Mouse (Mus musculus) brain, adult 2 months (tissue): Measurements from ENCODE around the gene Ncf2.

ENCODE experiments used
- DNase-seq: peaks from one replicate; pipeline ENCODE4 v3.0.0; 2011; ENCODE audit warnings: low read depth, low spot score

Ncf2 gene

DNA sequence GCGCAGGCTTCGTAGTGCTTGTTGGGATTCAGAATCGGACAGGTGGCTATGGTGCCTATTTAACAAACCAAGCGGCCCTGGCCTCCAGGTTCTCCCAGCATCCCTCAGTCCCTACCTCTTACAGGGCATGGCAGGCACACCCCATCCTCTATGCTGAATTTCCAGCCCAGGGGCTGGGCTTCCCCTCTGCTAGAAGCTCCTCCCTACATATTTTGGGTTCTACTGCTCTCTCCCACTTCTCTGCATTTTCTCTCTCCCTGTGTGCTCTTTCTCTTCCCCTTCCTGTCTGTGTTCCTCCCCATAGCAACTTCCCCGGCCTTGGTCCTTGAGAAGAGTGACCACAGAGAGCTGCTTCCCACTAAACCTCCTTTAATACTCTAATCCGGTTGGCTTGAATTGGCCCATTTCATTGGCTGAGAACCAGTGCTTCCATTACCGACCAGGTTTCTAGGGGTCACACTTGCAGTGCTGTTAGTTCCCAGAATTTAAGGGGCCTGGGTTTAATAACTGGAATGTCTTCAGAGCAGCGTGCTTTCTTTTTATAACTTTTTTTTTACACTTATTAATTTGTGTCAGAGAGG, 3.2 kb upstream of the Ncf2 start:
- no peak for DNase-seq

DNA sequence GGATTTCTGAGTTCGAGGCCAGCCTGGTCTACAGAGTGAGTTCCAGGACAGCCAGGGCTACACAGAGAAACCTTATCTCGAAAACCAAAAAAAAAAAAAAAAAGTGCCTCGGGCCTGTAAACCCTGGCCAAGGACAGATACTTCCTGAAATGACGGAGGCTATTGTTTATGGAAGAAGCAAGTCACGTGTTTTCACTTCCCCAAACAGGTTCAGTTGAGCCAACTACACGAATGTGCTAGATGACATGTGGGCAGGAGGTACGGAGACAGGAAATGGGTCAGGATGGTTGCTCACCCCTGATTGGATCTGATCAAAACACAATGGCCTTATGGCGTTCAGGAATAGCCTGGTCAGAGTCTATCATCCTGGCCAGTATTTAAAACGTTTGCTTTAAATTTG, 1.9 kb upstream of the Ncf2 start:
- DNase-seq = no peak

- no peak for DNase-seq
Observed at GRCm38 (mm10) chr1:152800633-152801176, 711 bp downstream of the Ncf2 start.

GRCm38 (mm10) chr1:152804907-152805306, 4.9 kb downstream of the Ncf2 start:
- DNase-seq = no peak

- DNase-seq = no peak
Observed at GRCm38 (mm10) chr1:152807619-152808391, 7.8 kb downstream of the Ncf2 start.

- no peak for DNase-seq
Observed at GRCm38 (mm10) chr1:152808392-152808680, 8.3 kb downstream of the Ncf2 start.

DNA sequence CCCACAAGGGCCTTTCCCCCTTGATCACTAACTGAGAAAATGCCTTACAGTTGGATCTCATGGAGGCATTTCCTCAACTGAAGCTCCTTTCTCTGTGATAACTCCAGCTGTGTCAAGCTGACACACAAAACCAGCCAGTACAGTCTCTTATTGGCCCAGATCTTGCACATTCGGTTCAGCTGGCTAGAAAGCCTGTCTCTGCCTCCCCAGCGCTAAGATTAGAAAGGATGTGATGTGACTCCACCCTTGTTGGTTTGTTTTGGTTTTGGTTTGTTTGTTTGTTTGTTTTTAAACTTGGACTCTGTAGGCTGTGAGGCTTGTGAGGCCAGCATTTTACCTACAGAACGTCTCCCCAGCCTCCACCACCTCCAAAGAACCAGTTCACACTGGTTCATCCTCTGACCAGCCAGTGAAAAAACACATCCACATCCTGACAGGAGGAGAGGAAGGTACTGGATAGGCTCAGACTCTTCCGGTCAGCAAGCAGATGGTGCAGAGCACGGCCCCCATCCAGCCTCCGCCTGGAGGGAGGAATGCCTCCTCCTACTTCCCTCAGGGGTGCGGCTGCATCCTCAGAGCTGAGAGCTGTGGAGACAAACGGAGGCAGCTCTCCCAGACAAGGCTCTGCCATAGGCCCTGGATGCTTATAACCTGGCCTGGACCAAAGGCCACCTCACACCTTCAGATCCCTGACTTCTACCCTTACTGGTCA, 9.7 kb downstream of the Ncf2 start:
- no peak for DNase-seq

DNA sequence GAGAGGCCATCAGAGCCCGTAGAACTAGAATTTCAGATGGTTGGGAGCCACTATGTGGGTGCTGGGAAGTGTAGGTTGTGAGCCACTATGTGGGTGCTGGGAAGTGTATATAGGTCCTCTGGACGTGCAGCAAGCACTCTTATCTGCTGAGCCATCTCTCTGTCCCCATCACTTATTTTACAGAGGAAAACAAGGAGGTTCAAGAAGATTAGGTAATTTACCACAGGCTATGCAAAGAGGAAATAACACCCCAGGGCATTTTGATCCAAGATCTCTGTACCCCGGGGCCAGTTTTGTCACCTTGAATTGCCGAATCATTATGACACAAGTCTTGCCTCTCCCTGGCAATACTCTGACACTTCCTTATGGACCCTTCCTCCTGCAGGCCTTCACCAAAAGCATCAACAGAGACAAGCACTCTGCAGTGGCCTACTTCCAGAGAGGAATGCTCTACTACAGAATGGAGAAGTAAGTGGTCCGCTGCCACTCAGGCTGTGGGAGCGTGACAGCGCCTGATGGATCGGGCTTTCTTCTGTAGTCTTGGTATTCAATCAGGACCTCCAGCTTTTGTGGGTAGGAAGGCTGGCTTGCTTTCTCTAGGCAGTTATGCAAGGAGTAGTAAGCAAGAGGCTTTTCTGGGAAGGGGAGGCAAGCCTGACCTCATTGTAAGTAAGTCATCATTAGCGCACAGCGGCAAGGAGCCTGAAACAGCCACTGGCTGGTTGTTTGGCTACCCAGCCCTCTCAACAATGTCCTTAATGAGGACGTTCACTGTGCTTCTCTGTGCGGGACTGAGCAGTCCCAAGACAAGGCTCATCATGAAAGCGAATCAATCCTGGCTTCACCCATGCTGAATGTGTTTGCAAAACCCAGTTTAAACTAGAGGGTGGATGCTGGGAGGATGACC, 10.8 kb downstream of the Ncf2 start:
- DNase-seq = no peak

GRCm38 (mm10) chr1:152815265-152815701, 15.3 kb downstream of the Ncf2 start:
- peak; percentile 59 for DNase-seq

- peak; percentile 68 for DNase-seq
Observed at GRCm38 (mm10) chr1:152817027-152817769, 17.2 kb downstream of the Ncf2 start.

GRCm38 (mm10) chr1:152817794-152818193, 17.8 kb downstream of the Ncf2 start:
- peak; percentile 63 for DNase-seq

- DNase-seq = peak; percentile 38
Observed at GRCm38 (mm10) chr1:152819558-152819957, 19.6 kb downstream of the Ncf2 start.

GRCm38 (mm10) chr1:152820911-152821695, 21.1 kb downstream of the Ncf2 start:
- no peak for DNase-seq

DNA sequence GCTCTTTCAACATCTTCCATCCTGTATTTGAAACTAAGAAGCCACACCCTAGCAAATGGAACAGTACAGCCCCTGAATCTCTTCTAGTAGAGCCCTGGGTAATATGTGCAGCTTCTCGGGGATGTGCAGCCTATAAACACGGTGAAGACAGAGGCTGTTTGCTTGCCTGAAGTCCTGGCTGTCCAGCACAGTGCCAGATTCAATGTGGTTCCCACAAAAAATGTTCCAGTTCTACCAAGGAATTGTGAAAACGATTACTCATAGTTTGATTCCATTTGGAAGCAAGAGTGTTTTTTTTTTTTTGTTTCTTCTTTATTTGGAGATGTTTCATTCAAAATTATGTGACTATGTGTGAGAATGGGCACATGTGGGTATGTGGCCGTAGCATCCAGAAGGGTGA, 21.8 kb downstream of the Ncf2 start:
- peak; percentile 61 for DNase-seq

DNA sequence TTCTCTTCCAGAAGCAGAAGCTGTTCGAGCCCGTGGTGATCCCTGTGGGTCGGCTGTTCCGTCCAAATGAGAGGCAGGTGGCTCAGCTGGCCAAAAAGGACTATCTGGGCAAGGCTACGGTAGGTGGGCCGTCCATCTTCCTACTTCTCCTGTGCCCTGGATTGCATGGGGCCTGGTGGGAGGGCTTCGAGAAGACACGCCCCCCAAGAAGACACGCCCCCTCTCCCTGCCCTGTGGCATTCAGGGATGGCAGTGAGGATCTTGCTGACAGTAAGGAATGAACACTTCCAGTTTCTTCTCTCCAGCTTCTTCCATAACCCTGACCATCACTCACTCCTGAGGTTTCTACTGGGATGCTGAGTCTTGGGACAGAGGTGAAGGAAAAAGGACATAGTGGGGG, 24.2 kb downstream of the Ncf2 start:
- DNase-seq = no peak

- no peak for DNase-seq
Observed at GRCm38 (mm10) chr1:152826446-152826845, 26.5 kb downstream of the Ncf2 start.

DNA sequence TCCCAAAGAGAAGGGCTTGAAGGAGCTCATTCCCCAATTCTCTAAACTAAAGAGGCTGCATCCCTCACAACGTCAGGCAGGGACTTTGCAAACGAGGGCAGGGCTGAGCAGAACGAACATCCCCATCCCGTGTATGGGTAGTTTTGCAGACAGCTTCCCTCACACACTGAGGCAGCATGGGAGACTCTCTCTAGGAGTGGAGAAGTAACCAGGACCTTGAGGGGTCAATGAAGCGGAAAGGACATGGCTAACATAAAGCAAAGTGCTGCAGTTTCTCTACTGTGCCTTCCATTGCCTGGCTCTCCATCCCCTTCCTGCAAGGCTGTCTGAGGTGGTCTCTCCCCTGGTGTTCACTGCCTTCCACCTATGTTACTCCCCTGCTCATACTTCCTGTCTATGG, 28.2 kb downstream of the Ncf2 start:
- no peak for DNase-seq

DNA sequence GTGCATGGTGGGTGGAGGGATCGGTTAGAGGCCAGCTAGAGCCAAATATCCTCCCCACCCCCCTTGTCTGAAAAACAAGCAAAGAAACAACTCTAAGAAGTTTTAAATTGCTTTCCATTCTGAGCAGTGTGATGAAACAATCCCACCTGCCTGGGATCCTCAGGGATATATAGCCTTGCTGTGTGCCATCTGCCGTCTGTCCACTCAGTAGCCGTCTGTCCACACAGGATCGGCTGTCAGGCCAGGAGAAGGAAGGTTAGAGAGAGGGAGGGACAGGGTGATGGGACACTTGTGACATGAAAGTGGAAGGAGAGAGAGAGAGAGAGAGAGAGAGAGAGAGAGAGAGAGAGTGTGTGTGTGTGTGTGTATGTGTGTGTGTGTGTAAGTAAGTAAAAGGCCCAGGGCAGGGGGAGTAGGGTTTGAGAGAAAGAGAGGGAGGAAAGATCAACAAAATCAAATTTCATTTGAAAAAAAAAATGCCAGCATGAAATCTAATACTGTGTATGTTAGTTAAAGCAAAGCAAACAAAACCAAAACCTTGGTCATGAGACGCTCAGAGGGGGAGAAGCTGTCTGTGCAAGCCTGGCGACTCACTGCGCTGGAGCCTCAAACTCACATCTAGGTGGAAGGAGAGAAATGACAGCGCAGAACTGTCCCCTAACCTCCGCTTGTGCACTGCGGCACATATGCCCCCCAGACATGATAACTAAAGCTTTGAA, 28.8 kb downstream of the Ncf2 start:
- no peak for DNase-seq

DNA sequence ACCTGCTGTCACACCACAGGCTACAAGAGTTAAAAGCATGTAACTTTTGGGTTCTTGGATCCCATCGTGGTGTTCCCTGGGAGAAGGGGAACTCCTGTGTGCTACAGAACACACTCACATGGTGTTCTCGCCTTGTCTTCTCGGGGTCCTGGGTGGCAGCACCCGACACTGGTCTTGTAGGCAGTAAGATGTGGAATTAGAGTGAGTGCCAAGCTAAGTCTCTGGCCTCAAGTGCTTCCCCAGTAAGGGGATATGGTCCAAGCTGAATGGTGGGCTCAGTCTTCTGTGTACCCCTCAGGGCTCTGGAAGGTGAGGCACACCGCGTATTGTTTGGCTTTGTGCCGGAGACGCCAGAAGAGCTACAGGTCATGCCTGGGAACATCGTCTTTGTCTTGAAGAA, 30.1 kb downstream of the Ncf2 start:
- DNase-seq = no peak
